Mouse (Mus musculus): ENCODE data around the gene Rab25. TPM values are rescaled to one million over a fixed set of nuclear protein-coding genes. Genes with fewer than 3 reads are reported as not detected.

The Rab25 gene
- polyA plus RNA-seq, 1 experiment from 2014 or later = 1.5 TPM

DNA sequence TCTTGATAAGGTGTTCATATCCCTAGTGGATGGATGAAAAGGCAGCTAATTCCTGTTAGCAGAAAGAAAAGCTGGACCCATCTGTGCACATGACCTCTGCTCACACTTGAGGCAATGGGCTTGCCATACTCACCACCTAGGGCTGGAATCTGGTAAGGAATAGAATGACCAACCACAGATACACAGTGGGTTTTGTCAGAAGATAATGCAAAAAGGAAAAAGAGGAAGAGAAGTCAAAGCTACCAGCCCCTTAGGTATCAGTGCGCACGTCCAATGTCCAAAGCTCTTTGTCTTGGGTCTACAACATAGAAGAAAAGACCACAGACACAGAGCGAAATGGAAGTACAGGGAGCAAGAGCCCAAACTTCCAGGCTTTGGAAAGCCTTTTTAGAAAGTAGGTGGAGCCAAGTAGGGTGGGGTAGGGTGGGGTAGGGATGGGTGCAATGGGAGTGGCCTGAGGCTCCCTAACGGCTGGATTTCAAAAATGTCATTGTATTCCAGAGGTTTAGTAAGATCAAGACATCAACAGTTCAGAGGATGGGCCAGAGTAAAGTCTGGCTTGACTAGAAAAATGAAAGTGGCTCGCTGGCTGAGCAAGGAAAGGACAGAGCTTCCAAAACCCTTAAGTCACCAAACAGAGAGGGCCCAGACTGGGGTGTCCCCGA, 46.6 kb downstream of the Rab25 start:
- WGBS = 58% methylated on average over 6 of the region's 6 CpGs
- Histone ChIP-seq H3K4me3 (peak overlapping the region; percentile 94), H3K27ac (replicated peaks) (peak overlapping the region; percentile 92), H3K4me1 (peaks cover 58% of the 10 kb centered on the region), H3K36me3 (peaks cover 26% of the 10 kb centered on the region), H3K9ac (peak overlapping the region; percentile 97), H3K27me3 (replicated peaks) (no peaks in the 10 kb centered on the region), H3K9me3 (no peaks in the 10 kb centered on the region), H3K4me2 (peak overlapping the region; percentile 98)
- no peak for ATAC-seq (ENCODE audit: extremely low read depth, insufficient number of reproducible peaks, low FRiP score, low TSS enrichment)

DNA sequence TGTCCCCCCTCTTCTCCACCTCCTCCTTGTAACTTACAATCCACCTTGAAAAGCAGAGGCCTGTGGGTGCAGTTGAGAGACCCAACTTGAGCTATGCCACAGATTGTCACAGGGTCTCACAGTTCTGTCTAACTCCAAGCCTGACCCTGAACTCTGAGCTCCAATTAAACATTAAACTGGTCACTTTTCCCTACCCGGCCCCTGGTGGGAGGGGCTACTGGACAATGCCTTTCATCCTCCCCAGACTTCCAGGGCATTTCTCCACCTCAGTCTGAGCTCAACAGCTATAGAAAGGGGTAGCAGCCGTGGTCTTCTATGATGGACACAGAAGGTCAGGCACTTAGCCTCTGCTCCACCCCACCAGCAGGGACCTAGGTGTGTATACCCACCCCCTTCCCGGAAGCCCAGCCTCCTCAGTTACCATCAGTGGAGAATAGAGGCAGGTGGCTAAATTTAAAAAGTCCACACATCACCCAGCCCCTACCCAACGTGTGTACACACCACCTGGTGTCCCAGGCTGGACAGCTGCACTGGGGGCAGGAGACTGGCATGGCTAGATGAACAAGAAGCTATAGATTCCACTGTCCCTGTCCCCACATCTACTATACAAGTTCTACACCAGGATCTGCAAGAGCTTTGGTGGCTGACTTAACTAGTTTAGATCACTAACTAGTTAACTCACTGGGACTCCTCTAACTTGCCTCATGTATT, 47.3 kb downstream of the Rab25 start:
- Histone ChIP-seq H3K27ac (replicated peaks) (no peak overlapping the region), H3K9me3 (no peaks in the 10 kb centered on the region), H3K27me3 (replicated peaks) (no peaks in the 10 kb centered on the region), H3K4me1 (peaks cover 64% of the 10 kb centered on the region), H3K36me3 (peaks cover 26% of the 10 kb centered on the region), H3K4me3 (peak overlapping the region; percentile 94), H3K4me2 (peak overlapping the region; percentile 98), H3K9ac (peak overlapping the region; percentile 97)
- ATAC-seq (ENCODE audit: extremely low read depth, insufficient number of reproducible peaks, low FRiP score, low TSS enrichment) = no peak
- 57% methylated on average over 4 of the region's 4 CpGs for WGBS

DNA sequence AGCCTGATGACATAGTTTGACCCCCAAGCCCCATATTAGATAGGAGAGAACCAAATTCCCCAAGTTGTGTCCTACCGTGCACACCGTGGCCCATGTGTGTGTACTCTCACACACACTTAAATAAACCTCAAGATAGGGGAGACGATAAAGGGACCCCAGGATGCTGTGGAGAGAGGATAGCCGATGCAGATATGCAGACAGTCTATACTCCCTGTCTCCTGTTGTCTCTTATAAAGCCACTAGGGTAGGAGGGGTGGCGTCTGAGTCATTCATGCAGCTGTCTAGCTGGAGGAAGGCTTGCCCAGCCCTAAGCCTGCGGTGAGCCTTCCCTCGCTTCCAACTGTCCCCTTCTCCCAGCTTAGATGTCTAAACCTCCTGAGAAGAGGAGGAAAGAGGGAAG, 48.0 kb downstream of the Rab25 start:
- Histone ChIP-seq H3K9ac (no peak overlapping the region; the same call in 1 of the 2 replicates), H3K4me2 (peak overlapping the region; percentile 98), H3K4me1 (peaks cover 66% of the 10 kb centered on the region), H3K36me3 (peaks cover 26% of the 10 kb centered on the region), H3K4me3 (peak overlapping the region; percentile 94; the same call in 1 of the 2 replicates), H3K27ac (replicated peaks) (no peak overlapping the region), H3K9me3 (no peaks in the 10 kb centered on the region), H3K27me3 (replicated peaks) (no peaks in the 10 kb centered on the region)
- no peak for ATAC-seq (ENCODE audit: extremely low read depth, insufficient number of reproducible peaks, low FRiP score, low TSS enrichment)
- 76% methylated on average over 7 of the region's 7 CpGs for WGBS

DNA sequence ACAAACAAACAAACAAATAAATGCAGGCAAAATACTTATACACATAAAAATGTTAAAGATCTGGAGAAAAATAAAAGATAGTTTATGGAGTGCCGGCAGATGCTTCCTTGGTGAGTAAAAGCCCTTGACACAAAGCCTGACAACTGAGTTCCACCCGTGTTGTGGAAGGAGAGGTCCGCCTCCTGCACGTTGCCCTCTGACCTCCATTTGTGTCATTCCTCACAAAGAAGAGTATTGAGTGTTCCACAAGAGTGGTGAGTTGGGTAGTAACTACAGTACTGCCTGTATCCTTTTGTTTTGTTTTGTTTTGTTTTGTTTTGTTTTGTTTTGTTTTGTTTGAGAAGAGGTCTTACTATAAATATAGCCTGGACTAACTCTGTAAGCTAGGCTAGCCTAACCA, 48.5 kb downstream of the Rab25 start:
- H3K9me3 ChIP-seq = no peaks in the 10 kb centered on the region
- no peak overlapping the region for H3K27ac ChIP-seq (replicated peaks)
- no peak for ATAC-seq (ENCODE audit: extremely low read depth, insufficient number of reproducible peaks, low FRiP score, low TSS enrichment)
- H3K27me3 ChIP-seq (replicated peaks) = no peaks in the 10 kb centered on the region
- no peak overlapping the region for H3K9ac ChIP-seq
- no peak overlapping the region for H3K4me2 ChIP-seq
- 88% methylated on average over 4 of the region's 4 CpGs for WGBS
- peaks cover 71% of the 10 kb centered on the region for H3K4me1 ChIP-seq
- H3K36me3 ChIP-seq = peaks cover 26% of the 10 kb centered on the region
- H3K4me3 ChIP-seq = no peak overlapping the region

DNA sequence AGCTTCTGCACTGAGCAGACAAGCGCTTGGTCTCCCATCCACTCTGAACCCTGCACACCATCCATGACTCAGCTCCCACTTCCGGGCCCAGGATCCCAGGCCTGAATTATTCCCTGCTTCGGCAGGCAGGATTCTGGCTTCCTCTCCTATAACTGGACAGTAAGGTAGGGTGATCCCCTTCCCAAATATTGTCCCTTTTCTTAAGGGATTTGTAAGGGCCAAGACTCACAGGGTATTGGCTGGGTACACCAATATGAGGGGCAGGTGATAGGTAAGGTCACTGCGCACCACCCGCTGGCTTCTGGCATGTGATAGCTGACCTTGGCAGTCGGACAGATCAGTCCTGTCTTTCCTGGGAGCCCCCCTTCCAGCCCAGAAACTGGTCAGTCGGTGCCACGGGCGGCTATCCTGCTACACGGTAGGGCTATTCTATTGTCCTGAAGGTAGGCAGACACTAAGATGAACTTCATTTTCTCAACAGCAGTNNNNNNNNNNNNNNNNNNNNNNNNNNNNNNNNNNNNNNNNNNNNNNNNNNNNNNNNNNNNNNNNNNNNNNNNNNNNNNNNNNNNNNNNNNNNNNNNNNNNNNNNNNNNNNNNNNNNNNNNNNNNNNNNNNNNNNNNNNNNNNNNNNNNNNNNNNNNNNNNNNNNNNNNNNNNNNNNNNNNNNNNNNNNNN, 52.2 kb downstream of the Rab25 start:
- peak overlapping the region; percentile 85 for H3K9ac ChIP-seq
- H3K36me3 ChIP-seq = peaks cover 26% of the 10 kb centered on the region
- no peaks in the 10 kb centered on the region for H3K27me3 ChIP-seq (replicated peaks)
- peak overlapping the region; percentile 100 for H3K27ac ChIP-seq (replicated peaks)
- H3K4me3 ChIP-seq = no peak overlapping the region
- peak overlapping the region; percentile 49 for H3K4me2 ChIP-seq
- no peaks in the 10 kb centered on the region for H3K9me3 ChIP-seq
- ATAC-seq (ENCODE audit: extremely low read depth, insufficient number of reproducible peaks, low FRiP score, low TSS enrichment) = no peak
- H3K4me1 ChIP-seq = peaks cover 71% of the 10 kb centered on the region
- 72% methylated on average over 10 of the region's 10 CpGs for WGBS

DNA sequence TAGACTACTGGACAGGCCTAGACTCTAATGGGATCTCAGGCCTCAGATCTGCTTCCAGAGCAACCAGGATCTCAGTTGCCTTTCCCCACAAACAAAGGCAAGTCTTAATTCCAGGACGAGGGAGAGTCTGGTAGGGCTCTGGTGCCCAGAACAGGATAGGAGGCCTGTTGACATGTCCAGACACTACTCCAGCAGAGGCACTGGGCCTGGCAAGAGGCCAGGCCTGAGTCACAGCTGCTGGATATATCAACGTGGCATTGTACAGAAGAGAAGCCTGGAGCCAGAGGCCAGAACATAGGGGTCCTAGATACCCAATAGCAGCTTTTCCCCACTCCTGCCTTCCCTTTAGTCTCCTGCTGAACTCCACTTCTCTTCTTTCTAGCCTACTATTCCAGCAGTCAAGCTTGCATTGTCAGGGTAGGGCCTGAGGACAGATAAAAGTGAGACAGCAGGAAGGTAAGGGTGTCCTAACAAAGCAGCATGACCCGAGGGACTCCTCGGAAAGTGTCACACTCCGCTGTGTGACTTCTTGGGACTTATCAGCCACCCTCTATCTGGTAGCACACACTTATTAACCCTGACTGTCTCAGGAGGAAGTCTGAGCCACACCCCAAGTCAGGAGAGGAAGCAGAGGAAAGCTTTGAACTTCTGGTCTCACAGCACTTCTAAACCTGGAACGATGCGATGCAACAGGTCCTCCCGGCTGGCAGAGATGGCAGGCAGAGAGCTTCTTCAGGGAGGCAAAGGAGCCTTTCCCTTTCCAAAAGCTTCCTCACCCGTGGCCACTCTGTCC, 53.1 kb downstream of the Rab25 start:
- Histone ChIP-seq H3K27ac (replicated peaks) (peak overlapping the region; percentile 100), H3K4me1 (peaks cover 71% of the 10 kb centered on the region), H3K9me3 (no peaks in the 10 kb centered on the region), H3K4me3 (no peak overlapping the region), H3K9ac (peak overlapping the region; percentile 85), H3K4me2 (peak overlapping the region; percentile 49), H3K36me3 (peaks cover 24% of the 10 kb centered on the region), H3K27me3 (replicated peaks) (no peaks in the 10 kb centered on the region)
- WGBS = 29% methylated on average over 9 of the region's 9 CpGs
- ATAC-seq (ENCODE audit: extremely low read depth, insufficient number of reproducible peaks, low FRiP score, low TSS enrichment) = no peak

DNA sequence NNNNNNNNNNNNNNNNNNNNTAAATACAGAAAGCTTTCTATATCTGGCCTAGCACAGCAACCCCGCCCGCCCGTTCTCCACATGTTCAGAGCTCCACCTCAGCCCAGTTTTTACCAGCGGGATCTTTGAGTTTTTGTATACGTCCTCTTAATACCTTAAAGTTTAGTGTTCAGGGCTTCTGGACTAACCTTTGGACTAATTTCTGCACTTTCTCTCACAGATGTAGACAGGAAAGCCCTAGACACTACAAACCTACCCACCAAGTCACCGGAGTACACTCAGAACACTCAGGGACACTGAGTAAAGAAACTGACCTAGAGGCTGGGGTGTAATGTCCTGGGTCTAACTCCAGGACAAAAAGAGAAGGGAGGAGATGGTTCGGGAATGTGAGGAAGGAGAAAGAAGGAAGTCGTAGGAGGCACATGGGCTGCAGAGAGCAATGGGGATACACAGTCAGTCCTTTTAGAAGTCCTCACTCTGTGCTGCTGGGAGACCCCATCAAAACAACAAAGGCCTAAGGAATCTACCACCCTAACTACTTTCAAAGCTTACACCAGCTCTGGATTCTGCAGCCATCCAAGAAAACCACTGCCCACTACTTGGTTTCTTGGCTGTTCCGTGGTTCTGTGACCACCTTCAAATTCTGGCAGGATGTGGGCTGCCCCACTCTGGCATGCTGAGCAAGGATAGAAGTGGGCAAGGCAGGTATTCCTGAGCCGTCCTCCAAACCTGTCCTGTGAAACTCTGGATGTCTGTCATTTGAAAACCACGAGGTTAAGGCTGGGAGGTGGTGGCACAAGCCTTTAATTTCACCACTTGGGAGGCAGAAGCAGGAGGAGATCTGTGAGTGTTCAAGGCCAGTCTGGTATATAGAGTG, 54.2 kb downstream of the Rab25 start:
- Histone ChIP-seq H3K4me2 (peak overlapping the region; percentile 83), H3K36me3 (peaks cover 16% of the 10 kb centered on the region), H3K4me1 (peaks cover 80% of the 10 kb centered on the region), H3K27me3 (replicated peaks) (no peaks in the 10 kb centered on the region), H3K4me3 (peak overlapping the region; percentile 55; the same call in 1 of the 2 replicates), H3K27ac (replicated peaks) (peak overlapping the region; percentile 100), H3K9me3 (no peaks in the 10 kb centered on the region), H3K9ac (peak overlapping the region; percentile 85)
- WGBS = 68% methylated on average over 11 of the region's 11 CpGs
- ATAC-seq (ENCODE audit: extremely low read depth, insufficient number of reproducible peaks, low FRiP score, low TSS enrichment) = no peak

MicroRNAs encoded within 50 kb of the gene (microRNA counts, 519-probe panel; counts per million panel counts)
- 209 counts per million, percentile 61 among the panel's probes with 10 or more counts for microRNA mmu-miR-1905

Small RNA genes within 50 kb of the gene (microRNA-seq; reads per million reads assigned to microRNA genes)
- gene Mir1905 = not detected

Other genes with a start within 250 kb of the Rab25 start
- 160 and 173 TPM in 2 replicates for gene Glmp, start 223.3 kb downstream of the Rab25 start, polyA plus RNA-seq (2015; fragmentation: Nextera tagmentation; extraction: Ambion mirVana)
- gene Tmem79, start 212.2 kb downstream of the Rab25 start, polyA plus RNA-seq (2015; fragmentation: Nextera tagmentation; extraction: Ambion mirVana) = 1.6 TPM in 2 replicates
- 43.9 and 44.2 TPM in 2 replicates for gene Smg5, start 212.0 kb downstream of the Rab25 start, polyA plus RNA-seq (2015; fragmentation: Nextera tagmentation; extraction: Ambion mirVana)
- gene Paqr6, start 183.7 kb downstream of the Rab25 start, polyA plus RNA-seq (2015; fragmentation: Nextera tagmentation; extraction: Ambion mirVana) = 2.6 and 3.8 TPM in 2 replicates
- not detected in 2 replicates for gene Bglap3, start 175.6 kb downstream of the Rab25 start, polyA plus RNA-seq (2015; fragmentation: Nextera tagmentation; extraction: Ambion mirVana)
- gene Bglap2, start 169.6 kb downstream of the Rab25 start, polyA plus RNA-seq (2015; fragmentation: Nextera tagmentation; extraction: Ambion mirVana) = not detected in 2 replicates
- gene Bglap, start 163.8 kb downstream of the Rab25 start, polyA plus RNA-seq (2015; fragmentation: Nextera tagmentation; extraction: Ambion mirVana) = not detected in 2 replicates
- gene Pmf1, start 138.0 kb downstream of the Rab25 start, polyA plus RNA-seq (2015; fragmentation: Nextera tagmentation; extraction: Ambion mirVana) = 110 and 112 TPM in 2 replicates
- gene Slc25a44, start 123.2 kb downstream of the Rab25 start, polyA plus RNA-seq (2015; fragmentation: Nextera tagmentation; extraction: Ambion mirVana) = 12.0 and 12.5 TPM in 2 replicates
- 1.3 and 1.7 TPM in 2 replicates for gene Sema4a, start 87.1 kb downstream of the Rab25 start, polyA plus RNA-seq (2015; fragmentation: Nextera tagmentation; extraction: Ambion mirVana)
- gene Lmna, start 38.3 kb downstream of the Rab25 start, polyA plus RNA-seq (2015; fragmentation: Nextera tagmentation; extraction: Ambion mirVana) = 86.7 and 97.1 TPM in 2 replicates
- gene Mex3a, start 15.9 kb downstream of the Rab25 start, polyA plus RNA-seq (2015; fragmentation: Nextera tagmentation; extraction: Ambion mirVana) = 9.9 and 10.1 TPM in 2 replicates
- 131 and 150 TPM in 2 replicates for gene Lamtor2, start 4.8 kb upstream of the Rab25 start, polyA plus RNA-seq (2015; fragmentation: Nextera tagmentation; extraction: Ambion mirVana)
- gene Ubqln4, start 5.5 kb upstream of the Rab25 start, polyA plus RNA-seq (2015; fragmentation: Nextera tagmentation; extraction: Ambion mirVana) = 33.1 and 34.1 TPM in 2 replicates
- 173 and 202 TPM in 2 replicates for gene Ssr2, start 27.6 kb upstream of the Rab25 start, polyA plus RNA-seq (2015; fragmentation: Nextera tagmentation; extraction: Ambion mirVana)
- 73.1 and 73.4 TPM in 2 replicates for gene Arhgef2, start 57.7 kb upstream of the Rab25 start, polyA plus RNA-seq (2015; fragmentation: Nextera tagmentation; extraction: Ambion mirVana)
- gene Rxfp4, start 104.8 kb upstream of the Rab25 start, polyA plus RNA-seq (2015; fragmentation: Nextera tagmentation; extraction: Ambion mirVana) = not detected in 2 replicates
- 54.8 and 61.4 TPM in 2 replicates for gene Khdc4, start 137.5 kb upstream of the Rab25 start, polyA plus RNA-seq (2015; fragmentation: Nextera tagmentation; extraction: Ambion mirVana)
- gene Rit1, start 168.5 kb upstream of the Rab25 start, polyA plus RNA-seq (2015; fragmentation: Nextera tagmentation; extraction: Ambion mirVana) = 51.7 and 56.8 TPM in 2 replicates
- 11.7 and 12.8 TPM in 2 replicates for gene Syt11, start 226.9 kb upstream of the Rab25 start, polyA plus RNA-seq (2015; fragmentation: Nextera tagmentation; extraction: Ambion mirVana)

All from heart, embryonic 13.5 days (tissue).